Comparison of ENCODE assay signal across 8 mouse cellular contexts in the genomic region with DNA sequence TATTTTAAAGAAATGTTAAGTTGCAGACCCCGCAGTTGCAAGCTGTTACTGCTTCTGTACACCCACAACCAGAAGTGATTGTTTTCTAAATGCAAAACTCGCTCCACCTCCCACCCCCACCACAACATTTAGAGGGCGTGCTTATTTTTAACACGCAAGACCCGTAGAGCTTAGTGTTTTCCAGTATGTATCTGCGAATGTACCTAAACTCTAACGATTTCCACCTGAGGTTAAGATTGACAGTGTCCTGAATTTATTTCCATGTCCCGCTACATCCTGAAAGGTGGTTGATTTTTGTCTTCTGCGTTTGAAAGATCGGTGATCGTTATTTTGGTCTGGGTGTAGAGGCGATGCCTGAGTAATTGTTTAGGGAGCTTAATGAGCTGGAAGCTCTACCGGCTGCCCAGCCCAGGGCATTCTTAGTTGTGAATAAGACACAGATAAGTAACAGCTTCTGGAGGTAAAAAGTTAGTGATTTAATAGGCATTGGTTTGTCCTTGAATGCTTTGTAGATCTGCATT. TPM values are rescaled to one million over a fixed set of nuclear protein-coding genes. Genes with fewer than 3 reads are reported as not detected.
DNase-seq lines count a peak whose midpoint lies in the region; ATAC-seq and TF ChIP-seq lines count a peak whose summit lies in the region.

No protein-coding gene starts in this region.

- TF ChIP-seq CTCF in liver, adult 2 months (IDR thresholded peaks at IDR 0.05; ENCODE audit: low read depth, low read length) = no peak

- 6% methylated on average over 13 of the region's 13 CpGs for WGBS in liver, adult 2 months
- 4% methylated on average over 13 of the region's 13 CpGs for WGBS in embryonic facial prominence, embryonic 10.5 days
- WGBS in hindbrain, embryonic 14.5 days = 3% methylated on average over 13 of the region's 13 CpGs

- H3K4me2 ChIP-seq in hindbrain, embryonic 14.5 days (replicated peaks) = peak overlapping the region; percentile 91

- H3K27ac ChIP-seq in liver, adult 2 months (replicated peaks; ENCODE audit: insufficient read depth, low read depth, low read length) = peak overlapping the region; percentile 32
- H3K27ac ChIP-seq in embryonic facial prominence, embryonic 10.5 days (replicated peaks) = no peak overlapping the region
- H3K27ac ChIP-seq in hindbrain, embryonic 14.5 days = no peak overlapping the region

- H3K79me2 ChIP-seq in liver, adult 2 months (ENCODE audit: control insufficient read depth, insufficient read depth, low read length) = peaks cover 16% of the 10 kb centered on the region; the same call in 1 of the 2 replicates

- 0 out of 2 replicates have a peak, but pooled peaks have one; percentile 1 for ATAC-seq in hindbrain, embryonic 14.5 days (ENCODE audit: low FRiP score)
- ATAC-seq in megakaryocyte progenitor cell, adult 5-6 weeks (replicated peaks; ENCODE audit: poor library complexity) = 0 out of 2 replicates have a peak, but pooled peaks have one; percentile 4

- peak; percentile 50 for DNase-seq in liver, adult 2 months (ENCODE audit: extremely low read depth, low read depth, low spot score)
- DNase-seq in liver (no peak), adipocyte (ENCODE audit: low spot score) (no peak)
- peak; percentile 14 for DNase-seq in embryonic facial prominence, embryonic 10.5 days (ENCODE audit: low spot score)
- peak; percentile 41 for DNase-seq in hindbrain, embryonic 14.5 days (ENCODE audit: low spot score)
- DNase-seq in right cerebral cortex, postnatal 10 days (ENCODE audit: low spot score in 2 of 2) = no peak
- no peak for DNase-seq in left cerebral cortex, postnatal 36 days (ENCODE audit: low spot score in 2 of 2)

- intact Hi-C loops in left cerebral cortex, postnatal 36 days (cut with DNase I) = loop anchor here (2.0 to 5.0 kb wide), 2 partner anchors 21 to 132 kb away; no protein-coding TSS in a partner anchor

- H3K9ac ChIP-seq in liver, adult 2 months (ENCODE audit: low read depth, low read length) = peak overlapping the region; percentile 82
- peak overlapping the region; percentile 60 for H3K9ac ChIP-seq in hindbrain, embryonic 14.5 days

- H3K4me1 ChIP-seq in liver, adult 2 months (ENCODE audit: control insufficient read depth, insufficient read depth, low read length) = peaks cover 11% of the 10 kb centered on the region
- peaks cover 21% of the 10 kb centered on the region for H3K4me1 ChIP-seq in embryonic facial prominence, embryonic 10.5 days
- peaks cover 7% of the 10 kb centered on the region; the same call in 1 of the 2 replicates for H3K4me1 ChIP-seq in hindbrain, embryonic 14.5 days (replicated peaks; ENCODE audit: control insufficient read depth, insufficient read depth, low read length)

- TF ChIP-seq POLR2A in liver, adult 2 months (IDR thresholded peaks at IDR 0.05; ENCODE audit: extremely low read depth, insufficient read depth, low read length) = no peak

- H3K36me3 ChIP-seq in liver, adult 2 months (ENCODE audit: control insufficient read depth, insufficient read depth, low read length) = no peaks in the 10 kb centered on the region
- no peaks in the 10 kb centered on the region for H3K36me3 ChIP-seq in embryonic facial prominence, embryonic 10.5 days (replicated peaks)
- no peaks in the 10 kb centered on the region for H3K36me3 ChIP-seq in hindbrain, embryonic 14.5 days (replicated peaks; ENCODE audit: control insufficient read depth, insufficient read depth)

- no peaks in the 10 kb centered on the region for H3K27me3 ChIP-seq in liver, adult 2 months (ENCODE audit: control insufficient read depth, insufficient read depth, low read length)
- H3K27me3 ChIP-seq in embryonic facial prominence, embryonic 10.5 days (replicated peaks; ENCODE audit: low read depth, poor library complexity, severe bottlenecking) = peaks cover 53% of the 10 kb centered on the region
- H3K27me3 ChIP-seq in hindbrain, embryonic 14.5 days (ENCODE audit: control insufficient read depth, insufficient read depth, low read length) = peaks cover 46% of the 10 kb centered on the region

- peak overlapping the region; percentile 72 for H3K4me3 ChIP-seq in liver, adult 2 months (ENCODE audit: insufficient read depth, low read depth, low read length)
- peak overlapping the region; percentile 79 for H3K4me3 ChIP-seq in embryonic facial prominence, embryonic 10.5 days
- peak overlapping the region; percentile 78 for H3K4me3 ChIP-seq in hindbrain, embryonic 14.5 days (replicated peaks; ENCODE audit: low read length)

- H3K9me3 ChIP-seq in embryonic facial prominence, embryonic 10.5 days = no peaks in the 10 kb centered on the region
- H3K9me3 ChIP-seq in hindbrain, embryonic 14.5 days (ENCODE audit: control insufficient read depth, low read length) = no peaks in the 10 kb centered on the region

RNA-seq across cellular contexts. Expression of gene Map7, which starts 1.6 kb away (rescaled TPM):
- 13.7 and 15.6 TPM in 2 replicates for total RNA-seq in liver, adult 2 months (2014; rRNA removed)
- 9.5 and 11.1 TPM in 2 replicates for polyA plus RNA-seq in liver, adult 2 months (2012; rRNA removed)
- 6.6 and 8.1 TPM in 2 replicates for polyA plus RNA-seq in embryonic facial prominence, embryonic 10.5 days (2016; fragmentation: Nextera tagmentation; extraction: Ambion mirVana)
- polyA plus RNA-seq in hindbrain, embryonic 14.5 days (2014; fragmentation: Nextera tagmentation; extraction: Ambion mirVana) = 7.2 and 8.7 TPM in 2 replicates
- total RNA-seq in megakaryocyte progenitor cell, adult 5-6 weeks (2015) = 11.6 and 12.5 TPM in 2 replicates
- total RNA-seq in megakaryocyte progenitor cell, adult 5-6 weeks (2017) = 20.1 and 41.9 TPM in 2 replicates
- 100 to 1,000 TPM in 1 of 2 experiments, 10 to 100 TPM in 1; 93.5 to 134 TPM for total RNA-seq in left cerebral cortex, postnatal 36 days (2021)

Comparison
In these comparisons a context has a peak if more than half of its experiments do, and no peak if none do; other contexts are left out.
1. DNase-seq: peak in liver, adult 2 months (single experiment), embryonic facial prominence, embryonic 10.5 days (single experiment) and hindbrain, embryonic 14.5 days (single experiment); none in liver (single experiment), adipocyte (single experiment), right cerebral cortex, postnatal 10 days (0 of 2) and left cerebral cortex, postnatal 36 days (0 of 2).
2. Peak in every context shown above with its lines, with median percentiles within 50 percentile points of each other: H3K4me3 ChIP-seq.